Mouse (Mus musculus) C2C12 (cell line): ENCODE results near the gene C1s1.
"Not testable (repeated sequence)": the region's sequence is repeated elsewhere in the genome, so short reads cannot be mapped to it uniquely, and the experiment has no call there.

Experiments
- CEBPB ChIP-seq: IDR thresholded peaks from one replicate; pipeline ENCODE4 v1.6.1; 2011; ENCODE audit warnings: low read depth, mild to moderate bottlenecking, control low read depth, moderate library complexity
- CTCF ChIP-seq: IDR thresholded peaks from one replicate; pipeline ENCODE4 v1.5.1; 2011; ENCODE audit not compliant: control insufficient read depth, insufficient read depth, insufficient read length
- MAX ChIP-seq: IDR thresholded peaks from one replicate; pipeline ENCODE4 v1.6.1; 2011; ENCODE audit warnings: mild to moderate bottlenecking, control low read depth

DNA sequence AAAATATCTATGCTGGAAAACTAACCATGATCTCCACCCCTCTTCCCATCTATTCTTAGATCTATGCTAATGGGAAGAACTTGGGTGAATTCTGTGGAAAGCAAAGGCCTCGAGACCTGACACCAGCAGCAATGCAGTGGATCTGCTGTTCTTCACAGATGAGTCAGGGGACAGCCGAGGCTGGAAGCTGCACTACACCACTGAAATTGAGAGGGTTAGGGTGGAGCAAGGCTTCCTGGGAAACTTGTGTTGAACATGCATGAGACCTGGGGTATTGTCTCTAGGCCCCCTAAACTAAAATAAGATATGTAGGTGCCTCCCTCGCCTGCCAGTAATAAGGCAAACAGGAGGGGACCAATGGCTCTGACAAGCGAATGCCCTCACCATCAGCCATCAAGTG is 19.0 kb upstream of the C1s1 start:
- TF ChIP-seq CTCF, CEBPB, MAX: not testable (repeated sequence)
